Mouse (Mus musculus) limb, embryonic 11.5 days (tissue): ENCODE measurements around the gene Lrrc4c. TPM values are rescaled to one million over a fixed set of nuclear protein-coding genes. Genes with fewer than 3 reads are reported as not detected.

Experiments
- ATAC-seq: fragments of 200-750 bp; cut with Nextera tagmentation; 2 replicates; pipeline ENCODE4 v1.8.0; 2017; ENCODE audit warnings: low read depth; ENCODE audit not compliant: insufficient number of reproducible peaks, low FRiP score, low TSS enrichment
- DNase-seq: peaks from one replicate; pipeline ENCODE4 v3.0.0-alpha.2; 2015; ENCODE audit warnings: low spot score
- H3K27ac ChIP-seq: fragments of 300-500 bp; sonication (generic); replicated peaks from 2 replicates; pipeline ENCODE4 v1.5.1; 2014; ENCODE audit warnings: low read depth, mild to moderate bottlenecking, low read length
- H3K27me3 ChIP-seq: fragments of 300-500 bp; sonication (generic); 2 replicates; pipeline ENCODE4 v1.6.1; 2014; ENCODE audit warnings: mild to moderate bottlenecking, low read length, mixed read lengths; ENCODE audit not compliant: control insufficient read depth, insufficient read depth
- H3K36me3 ChIP-seq: fragments of 300-500 bp; sonication (generic); 2 replicates; pipeline ENCODE4 v1.6.1; 2014; ENCODE audit warnings: mild to moderate bottlenecking, low read length, moderate library complexity, mixed read lengths; ENCODE audit not compliant: control insufficient read depth, insufficient read depth
- H3K4me1 ChIP-seq: fragments of 300-500 bp; sonication (generic); 2 replicates; pipeline ENCODE4 v1.6.1; 2014; ENCODE audit warnings: low read length, mixed read lengths; ENCODE audit not compliant: control insufficient read depth, insufficient read depth
- H3K4me2 ChIP-seq: fragments of 300-500 bp; sonication (generic); 2 replicates; pipeline ENCODE4 v1.6.1; 2014; ENCODE audit warnings: low read depth, mild to moderate bottlenecking, moderate library complexity; ENCODE audit not compliant: severe bottlenecking
- H3K4me3 ChIP-seq: fragments of 300-500 bp; sonication (generic); 2 replicates; pipeline ENCODE4 v1.5.1; 2014; ENCODE audit warnings: low read depth, low read length
- H3K9ac ChIP-seq: fragments of 300-500 bp; sonication (generic); 2 replicates; pipeline ENCODE4 v1.6.1; 2014; ENCODE audit warnings: mild to moderate bottlenecking, low read length
- H3K9me3 ChIP-seq: fragments of 300-500 bp; sonication (generic); 2 replicates; pipeline ENCODE4 v1.6.1; 2016; ENCODE audit warnings: low read length; ENCODE audit not compliant: control insufficient read depth
- WGBS: fragments of 180-500 bp; shearing (Covaris S2); extraction: QIAGEN DNeasy Blood & Tissue Kit; methylation state at CpG from one replicate; pipeline ENCODE4 v1.1.7; 2014; 5-methylcytosine and 5-hydroxymethylcytosine counted together
- polyA plus RNA-seq: library from polyadenylated mRNA; unstranded; fragments of >200 nt; fragmentation: Nextera tagmentation; extraction: Ambion mirVana; gene quantifications from 2 replicates; pipeline ENCODE4 v1.2.1, GENCODE M21; 2014

Lrrc4c gene
- polyA plus RNA-seq, 1 experiment from 2014 or later: 0.13 TPM

DNA sequence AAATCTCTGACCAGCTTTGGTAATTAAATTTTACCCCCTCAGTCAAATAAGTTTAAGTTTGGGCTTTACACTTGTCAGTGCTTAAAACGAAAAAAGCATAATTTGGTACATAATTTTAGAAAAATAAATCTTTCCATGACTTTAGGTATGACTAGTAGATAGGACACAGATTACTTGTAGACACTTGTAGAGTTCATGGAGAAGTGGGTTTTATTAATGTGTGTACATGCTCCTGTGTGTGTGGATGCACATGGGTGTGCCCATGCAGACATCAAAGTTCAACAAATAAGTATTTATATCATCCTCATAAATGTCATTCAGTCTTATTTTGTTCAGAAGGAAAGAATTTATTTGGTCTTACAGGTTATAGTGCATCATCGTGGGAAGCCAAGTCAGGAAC, 1073.9 kb downstream of the Lrrc4c start:
- no peaks in the 10 kb centered on the region for H3K4me1 ChIP-seq
- H3K4me3 ChIP-seq: no peak overlapping the region
- H3K27ac ChIP-seq: no peak overlapping the region
- no peaks in the 10 kb centered on the region for H3K27me3 ChIP-seq
- DNase-seq: no peak
- H3K4me2 ChIP-seq: no peak overlapping the region
- H3K9me3 ChIP-seq: no peaks in the 10 kb centered on the region
- WGBS: 88% methylated on average over 2 of the region's 2 CpGs
- no peak overlapping the region for H3K9ac ChIP-seq
- H3K36me3 ChIP-seq: no peaks in the 10 kb centered on the region
- ATAC-seq: no peak

DNA sequence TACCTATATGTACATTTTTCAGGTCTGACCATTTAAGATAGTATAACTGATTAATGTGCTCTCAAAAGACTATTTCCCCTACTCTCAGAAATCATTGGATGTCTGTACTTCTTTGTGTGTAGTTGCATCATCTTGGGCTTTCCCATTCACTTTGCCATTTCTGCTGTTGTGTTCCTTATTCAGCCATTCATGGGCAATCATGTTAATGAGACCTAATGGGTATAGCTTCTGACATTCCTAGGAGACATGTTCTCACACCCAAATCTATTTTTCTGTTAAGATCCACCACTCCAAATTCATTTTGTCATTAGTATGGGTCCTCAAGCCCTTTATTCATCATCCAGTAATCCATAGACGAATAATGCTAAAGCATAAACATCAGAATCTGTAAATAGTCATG, 1095.1 kb downstream of the Lrrc4c start:
- no peak for ATAC-seq
- 90% methylated on average over 1 of the region's 1 CpGs for WGBS

DNA sequence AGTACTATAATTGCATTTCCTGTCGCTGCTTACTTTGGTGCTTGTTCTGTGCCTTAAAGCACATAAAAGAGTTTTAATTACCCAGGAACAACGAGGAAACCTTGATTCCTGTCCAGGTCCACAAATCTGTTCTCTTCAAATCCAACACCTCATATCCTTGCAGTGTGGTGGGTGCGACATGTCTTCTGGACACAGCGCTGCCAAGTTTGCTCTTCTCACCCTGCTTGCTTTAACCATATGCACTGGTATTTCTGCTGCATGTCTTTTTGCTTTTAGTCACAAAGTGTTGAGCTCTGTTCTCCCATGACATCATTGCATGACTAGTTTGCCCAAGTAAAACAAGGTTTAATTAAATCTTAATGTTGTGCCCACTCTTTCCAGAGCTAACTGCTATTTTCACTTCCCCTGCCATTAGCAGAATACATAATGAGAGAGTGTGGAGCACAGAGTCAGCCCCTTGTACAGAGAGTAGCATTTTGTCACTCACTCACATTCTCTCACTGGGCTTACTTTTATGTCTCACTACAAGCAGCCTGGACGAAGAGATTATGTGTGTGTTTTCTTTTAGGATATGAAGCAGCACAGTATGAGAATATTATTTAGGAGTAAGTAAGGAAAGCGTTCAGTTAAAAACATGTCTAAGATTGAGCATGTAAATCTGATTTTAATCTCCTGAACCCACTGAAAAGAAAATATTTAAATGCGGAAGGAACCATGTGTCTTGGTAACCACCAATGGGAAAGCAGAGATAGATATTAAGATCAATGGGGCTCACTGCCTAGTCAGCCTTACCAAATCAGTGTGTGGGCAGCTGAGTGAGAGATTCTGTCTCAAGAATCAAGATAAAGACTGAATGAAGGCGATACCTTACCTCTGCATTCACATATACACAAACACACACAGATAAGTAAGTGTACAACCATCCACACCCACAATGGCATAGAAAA, 1096.7 kb downstream of the Lrrc4c start:
- no peaks in the 10 kb centered on the region for H3K27me3 ChIP-seq
- H3K27ac ChIP-seq: no peak overlapping the region
- no peaks in the 10 kb centered on the region for H3K4me1 ChIP-seq
- H3K36me3 ChIP-seq: no peaks in the 10 kb centered on the region
- DNase-seq (no peak), ATAC-seq (no peak)
- no peak overlapping the region for H3K4me3 ChIP-seq
- H3K9me3 ChIP-seq: no peaks in the 10 kb centered on the region
- 78% methylated on average over 8 of the region's 8 CpGs for WGBS
- no peak overlapping the region for H3K4me2 ChIP-seq
- H3K9ac ChIP-seq: no peak overlapping the region

More for the DNA sequence above, 1095.1 kb downstream of the Lrrc4c start:
- Histone ChIP-seq H3K36me3 (no peaks in the 10 kb centered on the region), H3K27me3 (no peaks in the 10 kb centered on the region), H3K27ac (no peak overlapping the region), H3K9me3 (no peaks in the 10 kb centered on the region), H3K4me2 (no peak overlapping the region), H3K4me3 (no peak overlapping the region), H3K9ac (no peak overlapping the region), H3K4me1 (no peaks in the 10 kb centered on the region)
- DNase-seq: no peak

- DNase-seq (no peak), ATAC-seq (no peak)
- 97% methylated on average over 1 of the region's 1 CpGs for WGBS
- Histone ChIP-seq H3K4me2 (no peak overlapping the region), H3K27ac (no peak overlapping the region), H3K36me3 (no peaks in the 10 kb centered on the region), H3K9ac (no peak overlapping the region), H3K27me3 (no peaks in the 10 kb centered on the region), H3K4me3 (no peak overlapping the region), H3K9me3 (no peaks in the 10 kb centered on the region), H3K4me1 (no peaks in the 10 kb centered on the region)
Measured at GRCm38 (mm10) chr2:97434140-97434539, 1116.2 kb downstream of the Lrrc4c start.

GRCm38 (mm10) chr2:97435616-97436015, 1117.6 kb downstream of the Lrrc4c start:
- 90% methylated on average over 2 of the region's 2 CpGs for WGBS
- Histone ChIP-seq H3K4me3 (no peak overlapping the region), H3K27ac (no peak overlapping the region), H3K27me3 (no peaks in the 10 kb centered on the region), H3K36me3 (no peaks in the 10 kb centered on the region), H3K9me3 (no peaks in the 10 kb centered on the region), H3K4me2 (no peak overlapping the region), H3K9ac (no peak overlapping the region), H3K4me1 (no peaks in the 10 kb centered on the region)
- DNase-seq: no peak
- no peak for ATAC-seq

GRCm38 (mm10) chr2:97437767-97438166, 1119.8 kb downstream of the Lrrc4c start:
- no peaks in the 10 kb centered on the region for H3K4me1 ChIP-seq
- no peak overlapping the region for H3K27ac ChIP-seq
- H3K9ac ChIP-seq: no peak overlapping the region
- H3K4me3 ChIP-seq: no peak overlapping the region
- no peaks in the 10 kb centered on the region for H3K36me3 ChIP-seq
- ATAC-seq (no peak), DNase-seq (no peak)
- H3K27me3 ChIP-seq: no peaks in the 10 kb centered on the region
- no peak overlapping the region for H3K4me2 ChIP-seq
- H3K9me3 ChIP-seq: no peaks in the 10 kb centered on the region

- Histone ChIP-seq H3K9ac (no peak overlapping the region), H3K9me3 (no peaks in the 10 kb centered on the region), H3K27me3 (peaks cover 8% of the 10 kb centered on the region; the same call in 1 of the 2 replicates), H3K4me3 (no peak overlapping the region), H3K4me2 (no peak overlapping the region), H3K36me3 (no peaks in the 10 kb centered on the region), H3K4me1 (no peaks in the 10 kb centered on the region), H3K27ac (no peak overlapping the region)
- ATAC-seq (no peak), DNase-seq (no peak)
Measured at GRCm38 (mm10) chr2:97463573-97463972, 1145.6 kb downstream of the Lrrc4c start.

GRCm38 (mm10) chr2:97466243-97466793, 1148.3 kb downstream of the Lrrc4c start:
- Histone ChIP-seq H3K27ac (no peak overlapping the region), H3K9ac (peak overlapping the region; percentile 22; the same call in 1 of the 2 replicates)

More at GRCm38 (mm10) chr2:97466243-97466793, 1148.3 kb downstream of the Lrrc4c start:
- Histone ChIP-seq H3K4me3 (peak overlapping the region; percentile 34), H3K4me2 (peak overlapping the region; percentile 86), H3K4me1 (no peaks in the 10 kb centered on the region), H3K27me3 (peaks cover 8% of the 10 kb centered on the region; the same call in 1 of the 2 replicates), H3K36me3 (no peaks in the 10 kb centered on the region), H3K9me3 (no peaks in the 10 kb centered on the region)
- peak; percentile 84 for ATAC-seq
- peak; percentile 89 for DNase-seq
- under 1% methylated on average over 25 of the region's 25 CpGs for WGBS
